Mouse (Mus musculus) midbrain, embryonic 11.5 days (tissue): ENCODE measurements around the gene Pla2g12b. TPM values are rescaled to one million over a fixed set of nuclear protein-coding genes. Genes with fewer than 3 reads are reported as not detected.

Experiments
- ATAC-seq: fragments of 200-750 bp; cut with Nextera tagmentation; 2 replicates; pipeline ENCODE4 v1.8.0; 2017; ENCODE audit warnings: moderate TSS enrichment, moderate library complexity; ENCODE audit not compliant: low FRiP score
- DNase-seq: peaks from one replicate; pipeline ENCODE4 v3.0.0; 2015; ENCODE audit warnings: low spot score; ENCODE audit errors: missing footprints
- H3K27ac ChIP-seq: fragments of 300-500 bp; sonication (generic); 2 replicates; pipeline ENCODE4 v1.5.1; 2014; ENCODE audit warnings: low read depth, low read length
- H3K27me3 ChIP-seq: fragments of 300-500 bp; sonication (generic); 2 replicates; pipeline ENCODE4 v1.6.1; 2014; ENCODE audit warnings: mild to moderate bottlenecking, low read length, moderate library complexity, mixed read lengths; ENCODE audit not compliant: control insufficient read depth, insufficient read depth
- H3K36me3 ChIP-seq: fragments of 300-500 bp; sonication (generic); 2 replicates; pipeline ENCODE4 v1.6.1; 2014; ENCODE audit warnings: mild to moderate bottlenecking, low read length, moderate library complexity, mixed read lengths; ENCODE audit not compliant: control insufficient read depth, insufficient read depth
- H3K4me1 ChIP-seq: fragments of 300-500 bp; sonication (generic); 2 replicates; pipeline ENCODE4 v1.6.1; 2014; ENCODE audit warnings: low read length; ENCODE audit not compliant: control insufficient read depth, insufficient read depth
- H3K4me2 ChIP-seq: fragments of 300-500 bp; sonication (generic); 2 replicates; pipeline ENCODE4 v1.6.1; 2014; ENCODE audit warnings: mild to moderate bottlenecking, moderate library complexity
- H3K4me3 ChIP-seq: fragments of 300-500 bp; sonication (generic); 2 replicates; pipeline ENCODE4 v1.5.1; 2014; ENCODE audit warnings: low read depth, low read length
- H3K9ac ChIP-seq: fragments of 300-500 bp; sonication (generic); 2 replicates; pipeline ENCODE4 v1.6.1; 2014; ENCODE audit warnings: low read length
- H3K9me3 ChIP-seq: fragments of 300-500 bp; sonication (generic); 2 replicates; pipeline ENCODE4 v1.6.1; 2016; ENCODE audit warnings: low read length; ENCODE audit not compliant: control insufficient read depth
- WGBS: fragments of 180-500 bp; shearing (Covaris S2); extraction: QIAGEN DNeasy Blood & Tissue Kit; methylation state at CpG from one replicate; pipeline ENCODE4 v1.1.7; 2014; 5-methylcytosine and 5-hydroxymethylcytosine counted together
- polyA plus RNA-seq: library from polyadenylated mRNA; unstranded; fragments of >200 nt; fragmentation: Nextera tagmentation; extraction: Ambion mirVana; gene quantifications from 2 replicates; pipeline ENCODE4 v1.2.1, GENCODE M21; 2014

Gene Pla2g12b
- polyA plus RNA-seq, 1 experiment from 2014 or later, result not detected

DNA sequence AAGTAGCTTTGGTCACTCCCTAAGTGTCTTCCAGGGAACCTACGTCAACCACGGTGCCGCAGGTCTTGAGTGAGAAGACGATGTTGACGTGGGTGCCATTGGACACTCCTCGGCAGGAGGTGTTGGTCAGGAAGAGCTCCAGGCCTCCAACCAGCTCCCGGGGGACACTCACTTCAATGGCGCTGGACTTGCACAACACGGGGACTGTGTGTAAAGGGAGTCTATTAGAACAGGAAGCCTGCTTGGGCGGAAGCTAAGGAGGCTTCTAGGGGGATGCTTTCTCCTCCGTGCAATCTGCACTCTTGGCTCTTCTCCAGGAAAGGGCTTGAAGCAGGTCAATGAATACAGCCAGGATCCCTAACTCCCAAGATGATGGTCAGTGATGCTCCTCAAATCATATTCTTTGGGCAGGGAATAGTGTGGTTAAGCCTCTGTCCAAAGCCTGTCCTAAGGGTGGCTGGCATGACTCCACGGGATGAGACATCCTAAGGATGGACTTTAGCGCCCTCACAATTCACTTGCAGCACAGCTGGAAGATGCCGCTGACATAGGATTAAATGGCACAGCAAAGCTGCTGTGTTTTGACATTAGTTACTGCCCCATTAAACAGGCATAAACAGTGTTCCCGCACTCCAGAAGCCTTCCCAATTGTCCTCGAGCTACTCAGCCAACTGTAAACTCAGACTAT, 26.1 kb downstream of the Pla2g12b start:
- H3K27me3 ChIP-seq, result no peaks in the 10 kb centered on the region
- no peak overlapping the region for H3K4me2 ChIP-seq
- WGBS, result 88% methylated on average over 16 of the region's 16 CpGs
- H3K9me3 ChIP-seq, result no peaks in the 10 kb centered on the region
- no peaks in the 10 kb centered on the region for H3K36me3 ChIP-seq
- no peak overlapping the region for H3K4me3 ChIP-seq
- H3K9ac ChIP-seq, result no peak overlapping the region
- H3K27ac ChIP-seq, result no peak overlapping the region
- ATAC-seq, result no peak
- no peak for DNase-seq
- no peaks in the 10 kb centered on the region for H3K4me1 ChIP-seq

DNA sequence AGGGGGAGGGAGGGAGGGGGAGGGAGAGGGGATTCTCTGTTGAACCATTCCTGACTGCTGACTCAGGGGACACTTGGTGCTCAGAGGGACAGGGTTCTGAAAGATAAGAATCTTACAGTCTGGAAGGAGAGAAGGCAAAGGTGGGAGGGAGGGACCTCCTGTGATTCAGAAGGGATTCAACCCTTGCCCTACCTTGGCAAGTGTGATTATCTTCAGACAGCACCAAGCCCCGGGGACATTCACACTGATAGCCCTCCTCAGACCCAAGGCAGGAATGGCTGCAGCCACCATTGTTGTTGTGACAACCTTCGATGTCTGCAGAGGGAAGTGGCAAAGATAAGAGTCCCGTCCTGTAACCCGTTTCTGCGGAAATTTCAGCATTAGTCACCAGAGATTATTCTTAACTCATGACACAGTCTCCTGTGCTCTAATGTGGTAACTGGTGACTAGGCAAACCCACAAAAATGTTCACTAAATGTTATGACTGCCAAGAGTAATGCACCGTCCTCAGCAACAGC, 27.3 kb downstream of the Pla2g12b start:
- H3K9me3 ChIP-seq, result no peaks in the 10 kb centered on the region
- no peaks in the 10 kb centered on the region for H3K36me3 ChIP-seq
- no peak overlapping the region for H3K27ac ChIP-seq
- H3K27me3 ChIP-seq, result no peaks in the 10 kb centered on the region
- no peak for DNase-seq
- 83% methylated on average over 6 of the region's 6 CpGs for WGBS
- no peak overlapping the region for H3K9ac ChIP-seq
- no peaks in the 10 kb centered on the region for H3K4me1 ChIP-seq
- no peak for ATAC-seq
- H3K4me3 ChIP-seq, result no peak overlapping the region
- H3K4me2 ChIP-seq, result no peak overlapping the region

DNA sequence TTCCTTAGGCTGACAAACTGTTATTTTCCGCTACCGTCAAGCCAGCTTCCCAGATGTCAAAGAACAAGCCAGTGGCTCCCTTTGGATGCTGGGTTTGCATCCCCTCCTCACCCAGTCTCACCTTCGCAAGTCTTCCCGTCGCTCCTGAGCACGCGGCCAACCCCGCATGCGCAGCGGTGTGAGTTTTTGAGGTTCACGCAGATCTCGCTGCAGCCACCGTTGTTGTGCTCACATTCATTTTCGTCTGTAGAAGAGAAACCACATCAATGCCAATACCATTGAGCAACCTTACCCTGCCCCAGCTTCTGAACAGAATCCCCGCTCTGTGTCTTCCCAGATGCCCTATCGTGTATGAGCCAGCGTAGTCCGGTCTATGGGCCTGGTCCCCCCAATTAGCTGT, 32.3 kb downstream of the Pla2g12b start:
- H3K4me2 ChIP-seq, result no peak overlapping the region
- no peak overlapping the region for H3K4me3 ChIP-seq
- ATAC-seq, result no peak
- 96% methylated on average over 18 of the region's 18 CpGs for WGBS
- no peaks in the 10 kb centered on the region for H3K27me3 ChIP-seq
- DNase-seq, result no peak
- H3K36me3 ChIP-seq, result no peaks in the 10 kb centered on the region
- no peak overlapping the region for H3K9ac ChIP-seq
- no peaks in the 10 kb centered on the region for H3K9me3 ChIP-seq
- no peak overlapping the region for H3K27ac ChIP-seq
- H3K4me1 ChIP-seq, result no peaks in the 10 kb centered on the region

DNA sequence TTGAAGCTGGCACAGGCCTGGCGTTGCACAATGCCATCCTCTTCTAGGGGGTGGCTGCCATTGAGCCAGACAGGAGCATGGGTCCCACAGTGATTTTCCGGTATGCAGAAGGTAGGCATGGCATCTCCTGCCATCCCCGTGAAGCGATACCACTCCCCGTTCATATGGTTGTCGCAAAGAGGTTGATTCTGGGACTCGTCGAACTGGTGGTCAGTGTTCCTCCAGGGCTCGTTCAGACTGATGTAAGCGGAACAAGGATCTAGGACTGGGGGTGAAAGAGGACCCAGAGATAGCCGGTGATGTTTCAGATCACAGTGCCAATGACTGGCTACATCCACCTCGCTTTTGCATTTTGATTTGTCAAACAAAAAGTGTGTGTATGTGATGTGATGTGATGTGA, 35.2 kb downstream of the Pla2g12b start:
- no peaks in the 10 kb centered on the region for H3K9me3 ChIP-seq
- 95% methylated on average over 12 of the region's 12 CpGs for WGBS

DNA sequence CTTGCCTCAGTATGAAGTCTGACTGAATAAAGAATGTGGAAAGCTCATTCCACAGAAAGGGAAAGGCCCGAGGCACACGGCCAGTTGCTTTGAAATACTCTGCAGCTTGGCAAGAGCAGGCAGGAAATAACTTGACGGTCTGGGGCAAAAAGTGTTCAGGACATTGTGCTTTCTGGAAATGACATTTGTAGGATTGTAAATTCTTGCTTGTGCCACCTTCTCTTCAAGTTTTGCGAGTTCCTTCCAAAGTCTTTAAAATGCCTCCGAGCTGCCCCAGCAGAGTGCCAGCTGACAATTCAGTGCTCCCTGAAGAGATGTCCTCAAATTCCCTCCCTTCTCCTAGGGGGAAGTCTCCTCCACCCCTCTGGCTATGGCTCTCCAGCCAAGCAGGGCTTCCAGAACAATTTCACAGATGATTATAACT, 36.1 kb downstream of the Pla2g12b start:
- no peak overlapping the region for H3K4me2 ChIP-seq
- no peaks in the 10 kb centered on the region for H3K27me3 ChIP-seq
- no peaks in the 10 kb centered on the region for H3K9me3 ChIP-seq
- H3K27ac ChIP-seq, result no peak overlapping the region
- ATAC-seq, result no peak
- H3K36me3 ChIP-seq, result no peaks in the 10 kb centered on the region
- H3K4me3 ChIP-seq, result no peak overlapping the region
- no peaks in the 10 kb centered on the region; the same call in 1 of the 2 replicates for H3K4me1 ChIP-seq
- DNase-seq, result peak; percentile 77
- 81% methylated on average over 5 of the region's 5 CpGs for WGBS
- no peak overlapping the region for H3K9ac ChIP-seq

More for the DNA sequence above, 35.2 kb downstream of the Pla2g12b start:
- H3K4me1 ChIP-seq, result no peaks in the 10 kb centered on the region
- no peak overlapping the region for H3K4me2 ChIP-seq
- H3K27ac ChIP-seq, result no peak overlapping the region
- H3K27me3 ChIP-seq, result no peaks in the 10 kb centered on the region
- no peak for ATAC-seq
- peak; percentile 71 for DNase-seq
- H3K9ac ChIP-seq, result no peak overlapping the region
- H3K4me3 ChIP-seq, result no peak overlapping the region
- no peaks in the 10 kb centered on the region for H3K36me3 ChIP-seq

GRCm38 (mm10) chr10:59440177-59440576, 36.7 kb downstream of the Pla2g12b start:
- Histone ChIP-seq H3K9ac (no peak overlapping the region), H3K4me1 (peaks cover 3% of the 10 kb centered on the region; the same call in 1 of the 2 replicates), H3K27me3 (no peaks in the 10 kb centered on the region), H3K4me2 (no peak overlapping the region), H3K9me3 (no peaks in the 10 kb centered on the region), H3K36me3 (no peaks in the 10 kb centered on the region), H3K27ac (no peak overlapping the region), H3K4me3 (no peak overlapping the region)
- 45% methylated on average over 6 of the region's 6 CpGs for whole genome bisulfite sequencing
- DNase-seq (peak; percentile 69), ATAC-seq (no peak)

DNA sequence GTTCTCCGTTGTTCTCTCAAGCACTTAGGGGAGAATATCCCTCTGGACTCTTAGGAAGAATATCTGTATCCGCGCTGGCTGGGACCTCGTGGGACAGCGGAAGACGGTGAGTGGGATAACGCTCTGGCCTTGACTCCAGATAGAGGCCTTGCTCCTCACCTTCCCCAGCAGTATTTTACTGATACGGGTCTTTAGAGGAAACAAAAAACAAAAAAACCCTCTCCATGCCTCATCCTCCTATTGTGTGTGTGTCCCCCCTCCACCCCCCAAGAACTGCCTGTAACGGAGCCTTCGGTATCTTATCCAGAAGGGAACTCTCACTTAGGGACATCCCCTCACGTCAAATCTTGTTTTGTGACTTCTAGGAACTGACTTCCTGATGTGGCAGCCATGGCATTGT, 38.3 kb downstream of the Pla2g12b start, which contains the start of gene Oit3:
TSS of gene Oit3 (minus strand) at position 44 of the 400 bp plus-strand sequence.
- ATAC-seq, result no peak
- 93% methylated on average over 11 of the region's 11 CpGs for WGBS
- H3K36me3 ChIP-seq, result no peaks in the 10 kb centered on the region

GRCm38 (mm10) chr10:59443212-59443611, 39.8 kb downstream of the Pla2g12b start:
- Histone ChIP-seq H3K9ac (no peak overlapping the region), H3K4me3 (no peak overlapping the region), H3K9me3 (no peaks in the 10 kb centered on the region), H3K4me2 (no peak overlapping the region), H3K27me3 (no peaks in the 10 kb centered on the region), H3K27ac (no peak overlapping the region), H3K36me3 (no peaks in the 10 kb centered on the region), H3K4me1 (peaks cover 3% of the 10 kb centered on the region; the same call in 1 of the 2 replicates)
- WGBS, result 65% methylated on average over 7 of the region's 7 CpGs
- DNase-seq, result peak; percentile 70
- ATAC-seq, result no peak

More for the DNA sequence above, 38.3 kb downstream of the Pla2g12b start, which contains the start of gene Oit3:
- H3K9ac ChIP-seq, result no peak within 1 kb of the TSS
- H3K4me2 ChIP-seq, result no peak within 1 kb of the TSS
- peaks cover 3% of the 10 kb centered on the region; the same call in 1 of the 2 replicates for H3K4me1 ChIP-seq
- DNase-seq, result peak; percentile 39
- no peaks in the 10 kb centered on the region for H3K27me3 ChIP-seq
- no peak within 1 kb of the TSS for H3K27ac ChIP-seq
- H3K4me3 ChIP-seq, result no peak within 1 kb of the TSS
- H3K9me3 ChIP-seq, result no peaks in the 10 kb centered on the region

DNA sequence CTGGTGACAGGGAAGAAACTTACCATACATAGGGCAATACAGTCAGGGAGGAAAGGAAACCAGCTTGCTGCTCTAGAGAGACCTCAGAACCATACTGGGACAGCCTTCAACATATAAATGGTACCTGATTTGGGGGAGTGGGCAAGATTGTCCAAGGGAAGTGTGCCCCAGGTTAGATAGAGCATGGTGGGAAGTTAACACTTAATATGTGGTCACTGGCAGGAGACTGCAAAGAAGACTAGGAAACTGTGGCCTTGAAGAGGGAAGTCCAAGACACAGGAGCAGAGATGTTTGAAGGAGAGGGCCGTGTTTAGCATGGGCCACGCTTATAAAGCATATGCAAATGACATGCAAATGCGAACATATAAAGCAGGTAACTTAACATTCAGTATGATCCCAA, 40.6 kb downstream of the Pla2g12b start:
- no peak overlapping the region for H3K4me3 ChIP-seq
- no peak for ATAC-seq
- H3K9me3 ChIP-seq, result no peaks in the 10 kb centered on the region
- no peak overlapping the region for H3K27ac ChIP-seq
- DNase-seq, result peak; percentile 78
- peaks cover 3% of the 10 kb centered on the region; the same call in 1 of the 2 replicates for H3K4me1 ChIP-seq
- WGBS, result 81% methylated on average over 3 of the region's 3 CpGs
- H3K36me3 ChIP-seq, result no peaks in the 10 kb centered on the region
- no peak overlapping the region for H3K9ac ChIP-seq
- H3K4me2 ChIP-seq, result no peak overlapping the region
- no peaks in the 10 kb centered on the region for H3K27me3 ChIP-seq
